Mouse (Mus musculus): ENCODE results near the gene Rfng.
A peak's percentile ranks its signal among the peaks of the same experiment; 100 is the strongest.
"Not testable (repeated sequence)": the region's sequence is repeated elsewhere in the genome, so short reads cannot be mapped to it uniquely, and the experiment has no call there.

Gene Rfng

DNA sequence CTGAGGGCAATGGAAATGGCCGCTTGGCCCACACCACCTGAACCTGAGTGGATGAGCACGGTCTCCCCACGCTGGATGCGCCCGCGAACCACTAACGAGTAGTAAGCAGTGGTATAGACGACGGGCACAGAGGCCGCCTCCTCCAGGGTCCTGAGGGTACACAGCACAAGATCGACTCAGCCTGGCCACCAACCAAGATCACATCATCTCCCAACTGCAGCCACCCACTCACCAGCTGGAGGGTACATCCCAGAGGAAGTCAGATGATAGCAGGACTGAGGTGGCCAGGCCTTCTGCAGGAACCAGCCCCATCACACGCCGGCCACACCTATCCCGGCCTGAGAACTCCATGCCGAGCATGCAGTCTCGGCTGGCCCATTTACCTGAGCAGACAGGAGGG, 28.1 kb upstream of the Rfng start:
- DNase-seq (ENCODE audit: low read depth, low spot score), result no peak

DNA sequence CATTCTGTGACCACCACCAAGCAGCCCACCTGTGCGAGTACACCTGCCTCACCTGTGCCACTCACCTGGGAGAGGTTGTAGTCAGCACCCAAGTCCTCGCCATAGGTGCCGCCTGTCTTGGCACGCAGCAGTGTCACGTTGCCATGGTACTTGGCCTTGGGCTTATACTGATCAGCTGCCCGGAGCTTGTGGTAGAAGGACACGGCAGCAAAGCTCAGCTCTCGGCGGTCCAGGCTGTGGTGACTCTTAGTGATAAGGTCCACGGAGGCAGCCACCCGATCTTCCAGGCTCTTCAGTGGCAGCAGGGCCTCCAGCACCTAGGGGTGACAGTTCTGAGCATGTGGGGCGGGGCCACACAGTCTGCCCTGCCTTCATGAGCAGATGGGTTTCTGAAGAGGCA, 24.0 kb upstream of the Rfng start:
- DNase-seq (ENCODE audit: low read depth, low spot score), result no peak

- DNase-seq (ENCODE audit: low read depth, low spot score), result no peak
These were observed 21.6 kb upstream of the Rfng start for GRCm38 (mm10) chr11:120805375-120806298.

- no peak for DNase-seq (ENCODE audit: low read depth, low spot score)
These were observed 20.8 kb upstream of the Rfng start for GRCm38 (mm10) chr11:120804769-120805168.

- no peak for DNase-seq (ENCODE audit: low read depth, low spot score)
These were observed 20.3 kb upstream of the Rfng start for GRCm38 (mm10) chr11:120804274-120804673.

DNA sequence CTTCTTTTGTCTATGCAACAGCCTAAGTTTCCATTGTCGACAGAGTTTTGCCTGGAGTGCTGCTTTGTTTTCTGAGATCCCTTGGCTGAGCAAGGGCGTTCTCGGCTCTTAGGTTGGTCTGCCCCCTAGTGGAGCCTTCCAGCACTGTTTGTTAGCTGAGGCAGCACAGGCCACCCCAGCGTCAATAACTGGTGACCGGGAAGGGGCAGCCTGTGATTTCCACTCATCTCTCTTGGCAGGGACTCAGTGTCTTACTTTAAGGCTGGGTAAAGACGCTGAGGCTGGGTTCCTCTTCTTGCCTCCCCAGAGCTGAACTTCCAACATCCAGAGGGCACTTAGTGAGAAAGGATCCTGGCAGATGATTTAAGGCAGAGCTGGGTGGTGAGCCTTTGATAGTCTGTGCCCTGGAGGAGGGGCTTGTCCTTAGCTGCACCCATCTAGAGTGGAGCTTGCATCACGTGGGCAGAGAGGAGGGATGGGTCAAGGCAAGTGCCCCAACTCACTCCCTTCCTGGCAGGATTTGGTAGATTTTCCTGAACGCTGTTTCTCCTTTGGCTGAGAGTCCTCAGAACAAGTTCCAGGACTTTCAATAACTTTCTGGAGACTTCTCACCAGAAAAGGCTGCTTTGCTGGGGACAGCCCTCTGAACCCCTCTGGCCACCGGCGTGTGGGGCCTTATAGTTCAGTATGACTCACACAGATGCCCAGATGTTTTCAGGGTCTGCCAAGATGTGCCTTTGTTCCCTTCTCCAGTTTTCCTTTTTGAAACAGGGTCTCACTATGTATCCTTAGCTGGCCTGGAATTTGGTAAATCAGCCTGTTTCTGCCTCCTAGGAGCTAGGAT, 16.3 kb upstream of the Rfng start:
- peak; percentile 97 for DNase-seq (ENCODE audit: low read depth, low spot score)

DNA sequence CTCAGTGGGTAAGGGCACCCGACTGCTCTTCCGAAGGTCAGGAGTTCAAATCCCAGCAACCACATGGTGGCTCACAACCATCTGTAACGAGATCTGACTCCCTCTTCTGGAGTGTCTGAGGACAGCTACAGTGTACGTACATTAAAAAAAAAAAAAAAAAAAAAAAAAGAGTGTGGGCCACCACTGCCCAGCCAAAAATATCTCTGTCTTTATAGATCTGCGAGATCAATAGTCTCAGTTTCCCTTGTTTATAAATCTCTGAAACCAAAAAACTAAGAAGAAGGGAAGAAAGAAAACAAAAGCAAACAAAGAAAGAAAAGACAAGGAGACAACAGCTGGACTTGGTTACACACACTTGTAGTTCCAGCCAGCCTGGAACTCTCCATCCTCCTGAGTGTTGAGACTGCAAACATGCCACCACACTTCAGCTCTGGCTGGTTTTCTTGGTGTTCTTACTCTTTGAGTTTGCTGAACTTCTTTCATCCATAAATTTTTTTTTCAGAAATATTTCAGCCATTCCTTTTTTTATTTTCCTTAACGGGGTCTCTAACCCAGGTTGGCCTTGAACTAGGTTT, 15.4 kb upstream of the Rfng start:
- DNase-seq (ENCODE audit: low read depth, low spot score), result no peak

GRCm38 (mm10) chr11:120798244-120798643, 14.2 kb upstream of the Rfng start:
- DNase-seq (ENCODE audit: low read depth, low spot score), result no peak

GRCm38 (mm10) chr11:120796614-120796946, 12.6 kb upstream of the Rfng start:
- DNase-seq (ENCODE audit: low read depth, low spot score), result no peak

- peak; percentile 97 for DNase-seq (ENCODE audit: low read depth, low spot score)
These were observed 12.0 kb upstream of the Rfng start, which contains the start of gene Dus1l for GRCm38 (mm10) chr11:120795756-120796613. Gene Dus1l, minus strand, starts transcription at chr11:120796403.

DNA sequence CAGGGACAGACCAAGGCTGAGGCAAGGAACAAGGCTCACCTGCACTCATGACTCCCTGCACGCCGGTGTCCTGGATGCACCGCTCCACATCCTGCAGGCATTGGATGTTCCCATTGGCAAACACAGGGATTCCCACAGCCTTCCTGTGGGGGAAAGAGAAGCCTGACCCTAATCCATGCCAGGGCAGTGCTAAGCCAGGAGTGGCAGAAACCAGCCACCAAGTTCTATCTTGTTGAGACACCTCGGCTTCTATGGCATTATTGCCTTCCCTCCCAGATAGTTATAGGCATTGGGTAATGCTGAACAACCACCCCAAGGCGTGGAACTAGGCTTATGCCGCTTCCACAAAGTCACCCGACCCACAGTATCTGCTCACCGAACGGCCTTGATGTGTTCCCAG, 8.6 kb upstream of the Rfng start:
- DNase-seq (ENCODE audit: low read depth, low spot score), result no peak

GRCm38 (mm10) chr11:120789810-120790209, 5.8 kb upstream of the Rfng start:
- DNase-seq (ENCODE audit: low read depth, low spot score), result no peak

DNA sequence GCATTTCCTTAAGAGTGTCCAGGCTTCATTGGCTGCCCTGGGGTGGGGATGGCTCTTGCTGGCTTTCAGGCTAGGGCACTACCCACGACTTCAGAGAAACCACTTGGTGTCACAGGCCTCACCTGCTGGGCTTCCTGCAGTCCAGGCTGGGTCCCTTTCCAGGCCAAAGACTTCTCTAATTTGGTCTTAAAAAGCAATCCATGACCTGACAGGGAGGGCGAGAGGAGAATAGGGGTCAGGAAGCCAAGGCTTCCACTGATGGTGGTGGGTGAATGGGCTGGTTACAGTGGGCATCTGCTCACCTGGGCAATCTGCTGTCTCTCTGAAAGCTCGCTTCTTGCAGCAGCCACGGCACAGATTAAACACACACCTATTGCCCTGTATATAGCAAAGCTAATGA, 5.3 kb upstream of the Rfng start:
- no peak for DNase-seq (ENCODE audit: low read depth, low spot score)

- not testable (repeated sequence) for DNase-seq (ENCODE audit: low read depth, low spot score)
These were observed 4.5 kb upstream of the Rfng start for GRCm38 (mm10) chr11:120788460-120788859.

GRCm38 (mm10) chr11:120785145-120785544, 1.1 kb upstream of the Rfng start:
- DNase-seq (ENCODE audit: low read depth, low spot score), result no peak

DNA sequence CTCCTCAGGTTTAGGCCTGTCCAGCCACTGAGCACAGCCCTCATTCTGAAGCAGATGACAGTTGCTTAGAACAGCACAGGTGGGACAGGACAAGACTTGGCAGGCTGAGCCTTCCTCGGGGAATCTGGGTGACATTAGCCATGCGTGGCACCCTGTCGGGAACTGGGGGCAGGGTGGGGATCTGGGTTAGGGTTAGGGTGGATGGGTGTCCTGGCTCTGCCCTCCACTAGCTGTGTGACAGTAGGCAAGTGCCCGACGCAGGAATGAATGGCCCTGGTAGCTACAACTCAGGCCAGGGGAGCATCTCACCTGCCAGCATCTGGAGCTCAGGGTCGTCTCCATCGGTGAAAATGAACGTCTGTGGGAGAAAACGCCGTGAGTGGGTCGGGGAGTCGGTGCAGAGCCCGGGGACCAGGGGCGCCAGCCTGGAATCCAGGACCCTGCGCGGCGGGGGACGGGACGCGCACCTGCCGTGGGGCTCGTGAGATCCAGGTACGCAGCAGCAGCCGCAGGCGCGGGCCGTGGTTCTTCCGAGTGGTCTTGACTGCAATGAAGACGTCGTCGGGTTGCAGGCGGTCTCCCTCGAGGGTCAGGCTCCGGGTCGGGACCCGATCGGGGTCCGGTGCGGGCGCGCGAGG, 462 bp downstream of the Rfng start:
- no peak for DNase-seq (ENCODE audit: low read depth, low spot score)

DNA sequence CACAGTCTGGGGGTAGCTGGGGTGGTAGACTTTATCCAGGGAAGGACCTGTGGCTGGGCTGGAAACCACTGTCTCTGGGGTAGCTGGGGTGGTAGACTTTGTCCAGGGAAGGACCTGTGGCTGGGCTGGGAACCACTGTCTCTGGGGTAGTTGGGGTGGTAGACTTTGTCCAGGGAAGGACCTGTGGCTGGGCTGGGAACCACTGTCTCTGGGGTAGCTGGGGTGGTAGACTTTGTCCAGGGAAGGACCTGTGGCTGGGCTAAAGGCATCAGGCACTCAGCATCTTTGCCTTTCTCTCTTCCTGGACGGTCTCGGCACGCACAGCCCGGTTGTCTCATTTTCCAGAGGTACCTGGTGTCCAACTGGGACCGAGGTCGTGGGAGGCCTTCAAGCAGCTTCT, 2.6 kb downstream of the Rfng start:
- DNase-seq (ENCODE audit: low read depth, low spot score), result not testable (repeated sequence)

- DNase-seq (ENCODE audit: low read depth, low spot score), result no peak
These were observed 4.1 kb downstream of the Rfng start for GRCm38 (mm10) chr11:120779876-120780275.

DNA sequence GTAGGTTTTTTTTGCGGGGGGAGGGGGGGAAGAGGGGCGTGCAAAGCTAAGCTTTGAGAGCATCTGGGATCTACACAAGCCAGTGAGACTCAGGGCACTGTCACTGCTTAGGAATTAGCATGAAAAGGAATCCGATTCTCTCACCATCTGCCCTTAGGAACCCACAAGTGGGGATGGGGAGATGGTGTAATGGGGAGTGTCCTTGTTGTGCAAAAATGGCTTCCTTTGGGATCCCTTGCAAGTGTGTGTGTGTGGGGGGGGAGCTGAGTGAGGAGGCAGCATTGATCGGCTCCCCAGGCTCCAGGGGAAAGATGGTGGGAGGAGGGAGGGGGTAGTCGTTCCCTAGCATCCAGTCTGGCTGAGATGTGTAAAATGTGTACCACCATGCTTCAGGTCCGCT, 6.9 kb downstream of the Rfng start:
- no peak for DNase-seq (ENCODE audit: low read depth, low spot score)

- peak; percentile 97 for DNase-seq (ENCODE audit: low read depth, low spot score)
These were observed 8.1 kb downstream of the Rfng start for GRCm38 (mm10) chr11:120775774-120776469.
